Mouse (Mus musculus): ENCODE measurements around the gene Zfp213.

GRCm38 (mm10) chr17:23559767-23560166 is 4.3 kb downstream of the Zfp213 start:
- peak; percentile 70 for TF ChIP-seq CTCF (IDR thresholded peaks at IDR 0.05; ENCODE audit: low read depth)
- TF ChIP-seq EP300 (optimal IDR thresholded peaks at IDR 0.05): no peak
